Comparison of ENCODE assay signal across 14 mouse cellular contexts in the genomic region with DNA sequence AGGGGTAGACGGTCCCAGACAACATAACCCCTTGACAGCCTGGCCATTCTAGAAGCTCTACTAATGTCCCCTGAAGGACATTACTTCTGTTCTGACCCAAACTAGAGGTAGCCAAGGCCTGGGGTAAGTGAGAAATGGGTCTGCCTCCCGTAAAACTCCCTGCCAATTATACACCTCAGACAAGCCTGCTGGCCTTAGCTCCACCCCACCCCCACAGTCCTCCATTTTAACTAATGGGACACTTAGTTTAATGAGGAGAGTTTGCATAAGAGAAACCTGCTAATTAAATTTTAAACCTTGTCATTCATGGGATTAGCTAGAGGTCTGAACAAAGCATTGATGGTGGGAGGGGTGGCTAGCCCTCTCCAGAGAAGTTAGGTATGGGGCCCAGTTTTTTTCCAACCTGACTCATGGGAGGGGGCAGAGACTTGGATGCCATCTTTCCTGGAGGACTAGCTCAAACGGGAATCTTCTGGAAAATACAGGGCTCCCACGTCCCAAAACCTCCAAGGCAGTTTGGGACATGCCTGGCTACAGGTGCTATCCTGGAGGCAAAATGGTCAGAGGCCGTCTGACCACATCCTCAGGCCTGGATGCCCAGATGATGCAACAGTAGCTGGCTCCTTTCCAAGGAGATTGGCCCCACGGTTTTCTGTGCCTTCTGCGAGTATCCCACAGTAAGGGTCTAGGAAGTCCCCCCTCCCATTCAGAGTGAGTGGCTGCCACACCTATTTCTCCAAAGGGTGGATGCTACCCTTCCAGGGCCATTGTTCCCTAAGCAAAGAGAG. TPM values are rescaled to one million over a fixed set of nuclear protein-coding genes. Genes with fewer than 3 reads are reported as not detected.
"Had no signal": no experiment of that assay in that cellular context is flagged by ENCODE, and none has a peak within 500 bp of the region (broad histone marks: within the 10 kb centered on the region; RNA-seq: fewer than 3 reads in every experiment).

No protein-coding gene starts in this region.

- ATAC-seq: midbrain, embryonic 16.5 days had no signal

- H3K4me3 ChIP-seq: kidney, embryonic 15.5 days; limb, embryonic 13.5 days; liver, embryonic 13.5 days; midbrain, embryonic 12.5 days; neural tube, embryonic 13.5 days had no signal

- H3K36me3 ChIP-seq: kidney, embryonic 15.5 days; limb, embryonic 13.5 days; liver, embryonic 13.5 days; midbrain, embryonic 12.5 days; neural tube, embryonic 13.5 days had no signal

- H3K9me3 ChIP-seq: kidney, embryonic 15.5 days; limb, embryonic 13.5 days; liver, embryonic 13.5 days; midbrain, embryonic 12.5 days; neural tube, embryonic 13.5 days had no signal

- H3K9ac ChIP-seq: kidney, embryonic 15.5 days; limb, embryonic 13.5 days; liver, embryonic 13.5 days; midbrain, embryonic 12.5 days; neural tube, embryonic 13.5 days had no signal

- DNase-seq: kidney, postnatal 14 days; left cerebral cortex, postnatal 4 days; liver, embryonic 13.5 days; lung, adult 18-20 months; right cerebral cortex, adult 18-20 months; right cerebral cortex, postnatal 25 days; thymus, postnatal 4 days had no signal

- H3K4me2 ChIP-seq: kidney, embryonic 15.5 days; limb, embryonic 13.5 days; liver, embryonic 13.5 days; midbrain, embryonic 12.5 days; neural tube, embryonic 13.5 days had no signal

- H3K27ac ChIP-seq: kidney, embryonic 15.5 days; limb, embryonic 13.5 days; liver, embryonic 13.5 days; midbrain, embryonic 12.5 days; neural tube, embryonic 13.5 days; stomach, postnatal 0 days had no signal

RNA-seq across cellular contexts. Expression of gene Lhx3, which starts 13.3 kb away (rescaled TPM):
- polyA plus RNA-seq: kidney, embryonic 15.5 days; limb, embryonic 13.5 days; liver, embryonic 13.5 days; lung, embryonic 16.5 days; midbrain, embryonic 16.5 days; stomach, postnatal 0 days had no signal
